Mouse (Mus musculus) layer of hippocampus, adult 18-20 months (tissue): ENCODE data around the gene Slc44a3. TPM values are rescaled to one million over a fixed set of nuclear protein-coding genes. Genes with fewer than 3 reads are reported as not detected.

Source experiments
- DNase-seq, 2 experiments: peaks; one replicate each; pipeline ENCODE4 v3.0.0; 2022; ENCODE audit warnings: low spot score in 2 of 2
- long read RNA-seq: library from polyadenylated mRNA; stranded (forward); transcript quantifications from one replicate; pipeline ENCODE4 v2.0.0, GENCODE M21; 2021
- total RNA-seq, 2 experiments: library from RNA; stranded (reverse); gene quantifications; 2 replicates each; pipeline ENCODE4 v1.2.3; 2021

Gene Slc44a3
- total RNA-seq = under 1 TPM in 1 of 2 experiments, not detected in 1; 0.13 TPM
- long read RNA-seq = 0 reads

DNA sequence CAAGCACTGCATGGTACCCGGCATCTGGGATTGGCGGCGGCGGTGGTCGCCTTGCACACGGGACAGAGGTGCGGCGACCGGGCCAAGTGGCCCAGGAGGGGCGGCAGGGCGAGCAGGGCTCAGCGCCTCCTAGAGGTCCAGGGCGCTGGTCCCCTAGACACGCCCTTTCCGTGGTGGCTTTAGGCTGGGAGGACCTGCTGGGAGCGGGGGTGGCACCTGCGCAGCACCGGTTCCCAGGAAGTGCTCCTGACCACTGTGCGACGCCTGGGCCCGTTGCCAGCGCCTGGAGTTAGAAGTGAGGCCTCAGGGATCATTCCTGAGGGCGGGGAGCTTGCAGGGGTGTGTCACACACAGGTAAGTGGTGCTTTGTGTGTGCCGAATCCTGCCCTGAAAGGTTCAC lies at the start of gene Slc44a3:
Gene Slc44a3 (minus strand): TSS at position 229 of the 400 bp plus-strand sequence.
- no peak for DNase-seq

DNA sequence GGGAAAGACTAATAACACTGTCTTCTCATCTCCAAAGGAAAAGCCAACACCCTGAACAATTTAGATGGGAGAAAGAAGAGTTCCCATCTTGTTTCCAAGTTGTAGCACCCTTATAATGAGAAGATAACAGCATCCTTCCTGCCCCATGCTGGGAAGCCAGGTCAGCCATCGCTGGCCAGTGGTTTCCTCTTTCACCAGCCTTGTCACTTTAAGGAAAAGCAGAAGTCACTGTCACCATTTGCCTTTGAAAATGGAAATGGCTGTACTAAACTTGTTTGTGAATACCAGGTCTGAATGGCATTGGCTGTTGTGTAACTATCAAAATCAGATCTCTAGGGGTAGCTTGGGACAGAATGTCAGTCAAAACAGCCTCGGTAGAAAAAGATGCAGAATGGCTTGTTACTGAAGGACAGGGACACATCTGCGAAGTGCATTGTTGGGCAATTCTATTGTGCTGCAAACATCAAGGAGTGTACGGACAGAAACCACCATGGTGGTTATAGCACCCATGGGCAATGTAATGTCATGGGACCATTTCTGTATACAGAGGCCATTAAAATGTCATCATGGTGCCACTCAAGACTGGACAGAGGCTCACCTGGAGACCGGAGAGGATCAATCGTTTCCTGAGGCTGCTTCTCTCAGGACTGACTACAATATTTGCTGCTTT lies 47.8 kb upstream of the Slc44a3 start:
- no peak for DNase-seq

DNA sequence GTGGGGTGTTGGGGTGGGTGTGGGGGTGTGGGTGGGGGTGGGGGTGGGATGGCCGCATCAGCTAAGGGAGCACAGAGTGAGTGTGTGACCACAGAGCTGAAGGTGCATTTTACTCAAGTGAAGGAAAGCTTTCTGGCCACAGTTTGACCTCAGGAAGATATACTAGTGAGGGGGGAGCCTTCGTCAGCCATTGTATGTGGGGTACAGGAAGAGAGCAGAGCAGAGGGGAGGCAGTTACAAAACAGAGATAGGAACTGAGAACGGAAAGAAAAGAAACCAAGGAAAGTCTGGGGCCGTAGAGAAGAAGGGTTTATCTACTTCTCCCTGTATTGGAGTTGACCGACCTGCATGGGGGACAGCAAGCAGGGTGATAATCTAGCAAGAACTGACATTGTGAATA lies 47.2 kb upstream of the Slc44a3 start:
- DNase-seq = no peak

DNA sequence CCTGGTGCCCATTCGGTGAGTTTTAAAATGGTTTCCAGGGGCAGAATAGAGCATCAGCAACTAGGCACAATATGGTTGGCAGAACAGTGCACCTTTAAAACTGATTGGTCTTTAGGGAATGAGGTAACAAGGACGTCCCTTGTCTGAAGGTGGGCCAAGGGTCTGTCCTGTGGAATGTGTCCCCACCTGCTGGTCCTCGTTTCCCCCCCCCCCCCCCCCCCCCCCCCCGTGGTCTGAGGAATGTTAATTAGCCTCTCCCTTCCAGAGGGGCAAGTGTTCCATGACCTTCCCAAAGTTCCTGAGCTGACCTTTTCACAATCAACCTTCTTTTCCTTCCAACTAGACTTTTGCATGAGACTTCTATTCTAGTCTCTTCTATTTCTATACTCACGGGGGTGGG lies 46.5 kb upstream of the Slc44a3 start:
- no peak for DNase-seq

DNA sequence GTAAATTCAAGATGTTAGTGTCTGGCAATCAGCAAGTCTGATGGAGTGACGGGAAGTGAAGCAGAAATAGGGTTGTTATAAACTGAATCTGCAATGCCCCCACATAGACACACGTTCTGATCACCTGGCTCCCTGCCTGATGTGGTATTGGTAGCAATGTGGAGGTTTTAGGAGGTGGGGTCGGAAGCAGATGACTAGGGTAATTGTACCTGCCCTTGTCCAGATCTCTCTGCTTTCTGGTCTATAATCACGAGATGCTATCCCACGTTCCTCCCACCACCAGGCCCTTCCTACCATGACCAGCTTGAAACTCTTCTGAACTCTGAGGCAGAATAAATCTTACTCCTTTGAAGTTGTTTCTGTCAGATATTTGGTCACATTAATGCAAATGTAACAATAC lies 45.4 kb upstream of the Slc44a3 start:
- no peak for DNase-seq

GRCm38 (mm10) chr3:121577032-121577591 lies 44.9 kb upstream of the Slc44a3 start:
- no peak for DNase-seq

GRCm38 (mm10) chr3:121576367-121576766 lies 44.2 kb upstream of the Slc44a3 start:
- no peak for DNase-seq

- no peak for DNase-seq
These were observed 42.2 kb upstream of the Slc44a3 start for GRCm38 (mm10) chr3:121574386-121574785.

- DNase-seq = no peak
These were observed 41.7 kb upstream of the Slc44a3 start for GRCm38 (mm10) chr3:121573858-121574257.

GRCm38 (mm10) chr3:121571491-121571890 lies 39.3 kb upstream of the Slc44a3 start:
- no peak for DNase-seq

- DNase-seq = no peak
These were observed 38.4 kb upstream of the Slc44a3 start for GRCm38 (mm10) chr3:121570623-121571022.

DNA sequence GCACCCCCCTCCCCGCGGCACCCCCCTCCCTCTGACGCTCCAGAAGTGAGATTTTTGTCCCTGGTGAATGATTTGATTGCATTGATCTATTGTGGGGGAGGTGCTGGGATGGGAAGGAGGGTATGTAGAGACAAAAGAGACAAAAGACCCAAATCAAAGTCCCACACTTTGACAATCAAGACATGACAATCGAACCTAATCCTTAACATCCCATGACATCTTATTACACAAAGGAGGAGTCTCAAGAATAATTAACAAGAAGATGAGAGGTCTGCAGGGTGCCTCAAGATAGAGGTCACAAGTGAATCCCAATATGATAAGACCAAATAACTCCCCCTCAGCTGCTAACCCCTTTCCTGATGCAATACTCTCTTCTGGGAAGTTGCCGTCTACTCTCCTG lies 37.6 kb upstream of the Slc44a3 start:
- DNase-seq = no peak

DNA sequence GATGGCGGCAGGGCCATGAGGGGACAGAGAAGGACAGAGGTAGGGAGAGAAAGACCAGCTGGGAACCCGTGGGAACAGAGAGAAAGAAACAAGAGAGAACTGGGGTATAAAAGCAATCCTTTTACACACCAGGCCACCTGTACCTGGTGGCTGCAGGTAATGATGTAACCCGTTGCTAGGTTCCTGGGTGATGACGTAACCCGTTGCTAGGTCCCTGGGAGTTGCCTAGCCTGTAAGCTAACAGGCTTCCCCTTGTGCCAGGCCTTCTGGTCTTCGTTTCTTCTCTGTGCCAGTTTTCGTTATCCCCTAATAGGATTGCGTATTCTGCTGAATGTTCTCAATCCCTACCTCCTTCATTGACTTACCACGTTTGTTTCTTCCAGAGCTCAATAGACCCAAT lies 36.8 kb upstream of the Slc44a3 start:
- DNase-seq = no peak

DNA sequence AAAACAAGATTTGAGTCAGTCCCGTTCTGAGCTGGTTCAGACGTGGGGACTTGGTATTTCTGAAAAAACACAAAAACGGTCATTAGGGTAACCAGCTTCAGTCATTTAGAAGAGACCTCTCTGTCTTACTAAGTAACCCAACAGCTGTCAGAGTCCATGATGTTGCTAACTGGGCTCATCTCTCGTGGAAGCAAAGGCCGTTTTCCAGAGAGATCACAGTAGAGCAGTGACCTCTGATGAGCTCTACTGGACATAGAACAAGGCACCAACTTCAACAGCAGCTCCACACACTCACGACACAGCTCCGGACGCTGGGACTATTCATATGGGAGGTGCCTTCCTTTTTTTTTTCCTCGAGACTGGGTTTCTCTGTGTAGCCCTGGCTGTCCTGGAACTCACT lies 35.7 kb upstream of the Slc44a3 start:
- no peak for DNase-seq

GRCm38 (mm10) chr3:121567337-121567900 lies 35.2 kb upstream of the Slc44a3 start:
- no peak for DNase-seq

GRCm38 (mm10) chr3:121566901-121567300 lies 34.7 kb upstream of the Slc44a3 start:
- no peak for DNase-seq

- DNase-seq = no peak
These were observed 29.6 kb upstream of the Slc44a3 start for GRCm38 (mm10) chr3:121561803-121562202.

- no peak for DNase-seq
These were observed 28.1 kb upstream of the Slc44a3 start for GRCm38 (mm10) chr3:121560115-121560865.

GRCm38 (mm10) chr3:121559406-121560114 lies 27.4 kb upstream of the Slc44a3 start:
- DNase-seq = no peak

GRCm38 (mm10) chr3:121558861-121559260 lies 26.7 kb upstream of the Slc44a3 start:
- DNase-seq = no peak

GRCm38 (mm10) chr3:121556304-121556703 lies 24.1 kb upstream of the Slc44a3 start:
- DNase-seq = no peak
